Mouse (Mus musculus) midbrain, postnatal 0 days (tissue): Measurements from ENCODE around the gene Anapc7. TPM values are rescaled to one million over a fixed set of nuclear protein-coding genes. Genes with fewer than 3 reads are reported as not detected.

Experiments used
- ATAC-seq: fragments of 200-750 bp; cut with Nextera tagmentation; 2 replicates; pipeline ENCODE4 v1.8.0; 2017; ENCODE audit warnings: moderate number of reproducible peaks, mild to moderate bottlenecking, moderate TSS enrichment, moderate library complexity; ENCODE audit not compliant: low FRiP score
- DNase-seq: peaks from one replicate; pipeline ENCODE4 v3.0.0-alpha.2; 2015; ENCODE audit warnings: low spot score
- H3K27ac ChIP-seq: fragments of 300-500 bp; sonication (generic); 2 replicates; pipeline ENCODE4 v1.5.1; 2014; ENCODE audit warnings: low read depth, mild to moderate bottlenecking, low read length, mixed read lengths
- H3K27me3 ChIP-seq: fragments of 300-500 bp; sonication (generic); 2 replicates; pipeline ENCODE4 v1.6.1; 2014; ENCODE audit warnings: low read length, control low read depth, mixed read lengths; ENCODE audit not compliant: insufficient read depth
- H3K36me3 ChIP-seq: fragments of 300-500 bp; sonication (generic); 2 replicates; pipeline ENCODE4 v1.6.1; 2014; ENCODE audit warnings: low read length, control low read depth, mixed read lengths; ENCODE audit not compliant: insufficient read depth
- H3K4me1 ChIP-seq: fragments of 300-500 bp; sonication (generic); 2 replicates; pipeline ENCODE4 v1.6.1; 2014; ENCODE audit warnings: mild to moderate bottlenecking, control low read depth, antibody characterized with exemption, low read length, mixed read lengths; ENCODE audit not compliant: insufficient read depth
- H3K4me2 ChIP-seq: fragments of 300-500 bp; sonication (generic); 2 replicates; pipeline ENCODE4 v1.6.1; 2014; ENCODE audit warnings: low read depth, mild to moderate bottlenecking, low read length, mixed read lengths; ENCODE audit not compliant: poor library complexity, severe bottlenecking
- H3K4me3 ChIP-seq: fragments of 300-500 bp; sonication (generic); 2 replicates; pipeline ENCODE4 v1.5.1; 2014; ENCODE audit warnings: low read depth, mild to moderate bottlenecking, low read length, moderate library complexity
- H3K9ac ChIP-seq: fragments of 300-500 bp; sonication (generic); replicated peaks from 2 replicates; pipeline ENCODE4 v1.6.1; 2014; ENCODE audit warnings: mild to moderate bottlenecking, low read length, moderate library complexity, mixed read lengths; ENCODE audit not compliant: poor library complexity, severe bottlenecking
- H3K9me3 ChIP-seq: fragments of 300-500 bp; sonication (generic); 2 replicates; pipeline ENCODE4 v1.6.1; 2016; ENCODE audit warnings: low read length, control low read depth
- CTCF ChIP-seq: IDR thresholded peaks from 2 replicates; pipeline ENCODE4 v1.5.1; 2016; ENCODE audit warnings: antibody characterized with exemption, mild to moderate bottlenecking
- WGBS: fragments of 180-500 bp; shearing (Covaris S2); extraction: QIAGEN DNeasy Blood & Tissue Kit; methylation state at CpG from one replicate; pipeline ENCODE4 v1.1.7; 2014; 5-methylcytosine and 5-hydroxymethylcytosine counted together
- polyA plus RNA-seq: library from polyadenylated mRNA; unstranded; fragments of >200 nt; fragmentation: Nextera tagmentation; extraction: Ambion mirVana; gene quantifications from 2 replicates; pipeline ENCODE4 v1.2.1, GENCODE M21; 2015
- total RNA-seq: library from RNA; depleted of rRNA; stranded (reverse); fragments of >200 nt; gene quantifications from 2 replicates; pipeline ENCODE4 v1.2.3, GENCODE M21; 2014

The Anapc7 gene
- total and polyA plus RNA-seq, 2 experiments from 2014 or later, result 29.3 to 42.8 TPM

DNA sequence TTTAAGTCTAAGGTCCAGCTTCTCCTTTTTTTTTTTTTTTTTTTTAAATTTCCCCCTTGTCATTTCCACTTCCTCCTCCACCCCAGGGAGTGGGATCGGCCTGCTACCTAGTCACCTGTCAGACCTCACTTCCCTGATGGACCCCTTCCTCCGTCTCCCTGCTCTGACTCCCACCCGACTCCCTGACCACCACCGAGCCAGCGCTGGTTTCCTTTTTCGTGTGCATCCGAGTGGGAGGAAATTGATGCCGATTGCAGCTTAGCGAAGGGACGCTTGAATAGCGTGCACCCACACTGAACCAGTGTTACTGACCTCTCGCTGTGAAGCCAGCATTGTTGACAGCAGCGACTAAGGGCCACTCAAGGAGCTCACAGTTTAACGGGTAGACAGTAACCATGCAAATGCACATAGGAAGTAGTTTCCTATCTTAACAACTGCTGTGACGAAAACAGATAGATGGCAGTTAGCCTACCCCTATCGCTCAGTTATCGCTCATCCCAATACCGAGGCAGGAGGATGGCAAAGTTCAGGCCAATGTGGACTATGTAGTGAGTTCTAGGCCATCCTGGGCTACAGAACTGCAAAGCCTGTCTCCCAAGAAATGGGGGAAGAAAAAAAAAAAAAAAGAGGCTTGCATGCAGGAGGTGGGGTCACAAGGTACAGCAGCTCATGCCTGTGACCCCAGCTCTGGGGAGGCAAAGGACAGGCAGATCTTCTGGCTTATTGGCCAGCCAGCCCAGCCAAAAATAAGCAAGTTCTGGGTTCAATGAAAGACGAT lies 29.1 kb upstream of the Anapc7 start:
- Histone ChIP-seq H3K27ac (peak overlapping the region; percentile 73), H3K9me3 (no peaks in the 10 kb centered on the region)
- WGBS, result 17% methylated on average over 19 of the region's 19 CpGs

GRCm38 (mm10) chr5:122393887-122394286 lies 27.6 kb upstream of the Anapc7 start:
- H3K9ac ChIP-seq, result no peak overlapping the region
- ATAC-seq (no peak), DNase-seq (peak; percentile 81)
- no peak overlapping the region for H3K4me2 ChIP-seq
- 40% methylated on average over 2 of the region's 2 CpGs for WGBS
- no peak overlapping the region for H3K4me3 ChIP-seq
- H3K27ac ChIP-seq, result no peak overlapping the region
- peak; percentile 86 for TF ChIP-seq CTCF
- H3K27me3 ChIP-seq, result no peaks in the 10 kb centered on the region
- H3K36me3 ChIP-seq, result peaks cover 8% of the 10 kb centered on the region; the same call in 1 of the 2 replicates
- H3K4me1 ChIP-seq, result peaks cover 5% of the 10 kb centered on the region; the same call in 1 of the 2 replicates
- H3K9me3 ChIP-seq, result no peaks in the 10 kb centered on the region

More for the DNA sequence above, 29.1 kb upstream of the Anapc7 start:
- DNase-seq (peak; percentile 14), ATAC-seq (peak; percentile 13; the same call in 1 of the 2 replicates)
- peak overlapping the region; percentile 82 for H3K4me3 ChIP-seq
- H3K27me3 ChIP-seq, result no peaks in the 10 kb centered on the region
- peaks cover 6% of the 10 kb centered on the region; the same call in 1 of the 2 replicates for H3K36me3 ChIP-seq
- no peak for TF ChIP-seq CTCF
- H3K4me1 ChIP-seq, result peaks cover 5% of the 10 kb centered on the region; the same call in 1 of the 2 replicates
- H3K9ac ChIP-seq, result peak overlapping the region; percentile 90
- peak overlapping the region; percentile 69 for H3K4me2 ChIP-seq

GRCm38 (mm10) chr5:122396791-122397190 lies 24.7 kb upstream of the Anapc7 start:
- H3K4me1 ChIP-seq, result peaks cover 5% of the 10 kb centered on the region; the same call in 1 of the 2 replicates
- H3K27ac ChIP-seq, result no peak overlapping the region
- WGBS, result 89% methylated on average over 10 of the region's 10 CpGs
- no peak overlapping the region for H3K4me2 ChIP-seq
- no peak overlapping the region for H3K9ac ChIP-seq
- TF ChIP-seq CTCF, result no peak
- H3K9me3 ChIP-seq, result no peaks in the 10 kb centered on the region
- DNase-seq, result no peak
- no peak overlapping the region for H3K4me3 ChIP-seq
- ATAC-seq, result no peak
- H3K27me3 ChIP-seq, result no peaks in the 10 kb centered on the region
- H3K36me3 ChIP-seq, result peaks cover 18% of the 10 kb centered on the region; the same call in 1 of the 2 replicates

DNA sequence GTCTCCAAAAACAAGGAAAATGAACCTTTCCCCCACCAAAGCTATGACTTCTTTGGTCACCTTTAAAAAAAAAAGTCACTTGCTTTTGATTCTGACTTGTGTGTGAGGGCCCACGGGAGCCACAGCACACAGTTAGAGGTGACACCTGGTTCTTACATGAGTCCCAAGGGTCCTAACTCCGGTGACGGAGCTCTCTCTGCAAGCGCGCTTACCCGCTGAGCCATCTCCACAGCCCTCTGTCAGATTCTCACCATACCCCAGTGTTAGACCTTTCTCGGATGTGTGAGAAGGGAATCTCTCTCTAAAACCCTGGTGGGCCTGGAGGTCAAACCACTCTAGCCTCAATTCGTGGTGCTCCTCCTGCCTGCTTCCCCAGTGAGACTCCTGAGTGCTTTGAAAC lies 24.0 kb upstream of the Anapc7 start:
- H3K27me3 ChIP-seq, result no peaks in the 10 kb centered on the region
- WGBS, result 92% methylated on average over 8 of the region's 8 CpGs
- ATAC-seq (no peak), DNase-seq (no peak)
- H3K36me3 ChIP-seq, result peaks cover 23% of the 10 kb centered on the region
- TF ChIP-seq CTCF, result no peak
- no peaks in the 10 kb centered on the region for H3K9me3 ChIP-seq
- no peak overlapping the region for H3K9ac ChIP-seq
- H3K27ac ChIP-seq, result no peak overlapping the region
- peaks cover 3% of the 10 kb centered on the region; the same call in 1 of the 2 replicates for H3K4me1 ChIP-seq
- H3K4me2 ChIP-seq, result no peak overlapping the region
- H3K4me3 ChIP-seq, result no peak overlapping the region

- Histone ChIP-seq H3K27me3 (no peaks in the 10 kb centered on the region), H3K4me2 (no peak overlapping the region), H3K4me3 (no peak overlapping the region), H3K9ac (no peak overlapping the region), H3K36me3 (peaks cover 46% of the 10 kb centered on the region), H3K27ac (no peak overlapping the region), H3K9me3 (no peaks in the 10 kb centered on the region), H3K4me1 (no peaks in the 10 kb centered on the region)
- no peak for DNase-seq
- TF ChIP-seq CTCF, result no peak
- 94% methylated on average over 8 of the region's 8 CpGs for WGBS
- ATAC-seq, result no peak
Observed at GRCm38 (mm10) chr5:122399871-122400270, 21.6 kb upstream of the Anapc7 start.

DNA sequence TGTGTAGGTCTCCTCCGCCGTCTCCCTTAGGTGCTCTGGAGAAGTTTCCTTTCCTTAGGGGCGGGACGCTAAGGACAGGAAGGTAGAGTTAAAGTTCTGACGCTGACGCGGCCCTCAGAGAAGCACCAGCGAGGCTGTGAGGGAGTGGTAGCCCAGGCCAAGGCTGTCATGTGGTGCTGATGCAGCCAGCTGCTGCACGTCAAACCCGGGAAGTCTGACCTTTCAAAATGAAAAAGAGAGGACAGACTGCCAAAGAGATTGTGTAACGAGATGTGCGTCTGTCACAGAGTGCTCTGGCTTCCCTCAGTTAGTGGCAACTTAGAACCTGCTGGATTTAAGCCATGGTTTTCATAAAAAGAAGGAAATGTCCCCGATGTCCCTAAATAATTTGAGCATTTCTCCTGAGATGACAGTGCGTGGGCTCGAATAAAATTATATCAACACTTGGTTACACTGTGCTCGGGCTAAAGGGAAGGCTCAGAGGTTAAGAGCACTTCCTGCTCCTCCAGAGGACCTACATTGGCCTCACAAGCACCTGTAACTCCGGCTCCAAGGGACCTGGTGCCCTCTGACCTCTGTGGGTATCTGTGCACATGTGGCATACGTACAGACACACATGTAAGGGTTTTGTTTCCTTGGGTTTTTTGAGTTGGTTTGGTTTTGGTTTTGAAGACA lies 20.7 kb upstream of the Anapc7 start:
- Histone ChIP-seq H3K36me3 (peaks cover 55% of the 10 kb centered on the region), H3K9me3 (no peaks in the 10 kb centered on the region), H3K4me1 (no peaks in the 10 kb centered on the region), H3K9ac (no peak overlapping the region), H3K4me3 (no peak overlapping the region), H3K27me3 (no peaks in the 10 kb centered on the region), H3K27ac (no peak overlapping the region), H3K4me2 (no peak overlapping the region)
- WGBS, result 84% methylated on average over 18 of the region's 18 CpGs
- DNase-seq (no peak), ATAC-seq (no peak)
- no peak for TF ChIP-seq CTCF
